Mouse (Mus musculus) adrenal gland, postnatal 10 days (tissue): ENCODE results near the gene Pcbp1. TPM values are rescaled to one million over a fixed set of nuclear protein-coding genes. Genes with fewer than 3 reads are reported as not detected.
A peak's percentile ranks its signal among the peaks of the same experiment; 100 is the strongest.
"Not testable (repeated sequence)": the region's sequence is repeated elsewhere in the genome, so short reads cannot be mapped to it uniquely, and the experiment has no call there.

ENCODE experiments used
- DNase-seq: peaks from one replicate; pipeline ENCODE4 v3.0.0; 2021; ENCODE audit warnings: mixed read lengths
- long read RNA-seq, 2 experiments: library from polyadenylated mRNA; stranded (forward); transcript quantifications; one replicate each; pipeline ENCODE4 v2.0.0; 2021
- total RNA-seq, 2 experiments: library from RNA; stranded (reverse); gene quantifications; 2 replicates each; pipeline ENCODE4 v1.2.3; 2021

The Pcbp1 gene
- total RNA-seq: 100 to 1,000 TPM; 233 to 243 TPM
- long read RNA-seq, experiment 1, transcript Pcbp1-201 (1 exons, 1,830 nt): major isoform, 421 of 422 reads
- long read RNA-seq, experiment 1, partial matches to known transcripts: 0 of 422 reads
- long read RNA-seq, experiment 1, other reads (novel, unspliced or antisense): 1 of 422 reads
- long read RNA-seq, experiment 2, transcript Pcbp1-201 (1 exons, 1,830 nt): major isoform, 208 of 209 reads
- long read RNA-seq, experiment 2, partial matches to known transcripts: 0 of 209 reads
- long read RNA-seq, experiment 2, other reads (novel, unspliced or antisense): 1 of 209 reads

GRCm38 (mm10) chr6:86526032-86526960, at the start of gene Pcbp1:
Pcbp1 (minus strand) TSS chr6:86526321.
- DNase-seq: peak; percentile 100

GRCm38 (mm10) chr6:86574495-86574894, 48.4 kb upstream of the Pcbp1 start:
- DNase-seq: no peak

GRCm38 (mm10) chr6:86570830-86571229, 44.7 kb upstream of the Pcbp1 start:
- peak; percentile 28 for DNase-seq

- peak; percentile 63 for DNase-seq
These were observed 43.3 kb upstream of the Pcbp1 start for GRCm38 (mm10) chr6:86569461-86569820.

GRCm38 (mm10) chr6:86568816-86569460, 42.8 kb upstream of the Pcbp1 start:
- no peak for DNase-seq

GRCm38 (mm10) chr6:86565782-86566181, 39.7 kb upstream of the Pcbp1 start:
- DNase-seq: no peak

GRCm38 (mm10) chr6:86557182-86557581, 31.1 kb upstream of the Pcbp1 start:
- not testable (repeated sequence) for DNase-seq

- no peak for DNase-seq
These were observed 30.4 kb upstream of the Pcbp1 start for GRCm38 (mm10) chr6:86556345-86557058.

GRCm38 (mm10) chr6:86550587-86550986, 24.5 kb upstream of the Pcbp1 start:
- no peak for DNase-seq

GRCm38 (mm10) chr6:86547880-86548367, 21.8 kb upstream of the Pcbp1 start:
- no peak for DNase-seq

GRCm38 (mm10) chr6:86547228-86547755, 21.2 kb upstream of the Pcbp1 start:
- no peak for DNase-seq

- peak; percentile 30 for DNase-seq
These were observed 19.1 kb upstream of the Pcbp1 start for GRCm38 (mm10) chr6:86545236-86545635.

- no peak for DNase-seq
These were observed 17.7 kb upstream of the Pcbp1 start for GRCm38 (mm10) chr6:86543869-86544268.

- DNase-seq: no peak
These were observed 16.9 kb upstream of the Pcbp1 start for GRCm38 (mm10) chr6:86543060-86543459.

GRCm38 (mm10) chr6:86541650-86542049, 15.5 kb upstream of the Pcbp1 start:
- DNase-seq: no peak

- no peak for DNase-seq
These were observed 2.3 kb upstream of the Pcbp1 start for GRCm38 (mm10) chr6:86528451-86528785.

- DNase-seq: no peak
These were observed 1.8 kb upstream of the Pcbp1 start for GRCm38 (mm10) chr6:86527766-86528450.

- DNase-seq: peak; percentile 84
These were observed 1.0 kb upstream of the Pcbp1 start for GRCm38 (mm10) chr6:86526961-86527740.

- DNase-seq: no peak
These were observed 482 bp downstream of the Pcbp1 start for GRCm38 (mm10) chr6:86525646-86526031.

GRCm38 (mm10) chr6:86524879-86525645, 1.1 kb downstream of the Pcbp1 start:
- DNase-seq: peak; percentile 59
